Mouse (Mus musculus) neutrophil, adult 83 days (primary cell): Measurements from ENCODE around the gene Mctp1. TPM values are rescaled to one million over a fixed set of nuclear protein-coding genes. Genes with fewer than 3 reads are reported as not detected.

Experiments
- total RNA-seq, 2 experiments: library from RNA; stranded (reverse); gene quantifications; one replicate each; pipeline ENCODE4 v1.2.4; 2023

The Mctp1 gene
- 100 to 1,000 TPM; 125 to 141 TPM for total RNA-seq

DNA sequence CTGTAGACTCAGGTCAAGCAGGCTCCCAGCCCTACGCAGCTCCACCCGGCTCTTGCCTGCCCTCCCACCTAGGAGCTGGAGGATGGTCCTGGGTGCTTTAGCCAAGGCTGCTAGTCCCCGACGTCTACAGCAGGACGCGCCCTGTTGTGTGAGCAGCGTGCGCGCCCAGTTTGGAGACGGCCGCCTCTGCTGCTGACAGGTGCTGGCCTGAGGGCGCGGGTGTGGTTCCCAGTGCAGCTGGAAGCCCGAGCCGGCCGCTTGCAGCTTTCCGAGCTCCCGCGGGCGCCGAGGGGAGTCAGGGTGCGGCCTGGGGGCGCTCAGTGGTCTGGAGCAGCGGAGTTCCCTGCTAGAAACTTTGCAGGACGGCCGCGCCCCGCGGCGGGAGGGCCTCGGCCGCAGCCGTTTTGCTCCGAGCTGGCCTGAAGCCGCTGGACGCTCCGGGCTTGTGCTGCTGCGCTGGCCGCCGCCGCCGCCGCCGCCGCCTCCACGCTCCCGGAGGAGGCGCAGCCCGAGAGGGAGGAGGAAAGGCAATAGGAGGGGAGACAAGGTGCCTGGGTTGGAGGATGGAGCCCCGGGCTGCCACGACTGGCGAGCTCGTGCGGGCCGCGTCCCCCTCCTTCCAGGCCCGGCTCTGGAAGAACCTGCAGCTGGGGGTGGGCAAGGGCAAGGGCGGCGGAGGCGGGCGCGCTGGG lies at the start of gene Mctp1:
Mctp1 (plus strand) TSS at position 564 of the 692 bp plus-strand sequence.

Other genes with a start within 250 kb of the Mctp1 start
- gene Fam81b, start 79.5 kb upstream of the Mctp1 start, total RNA-seq, result not detected